Mouse (Mus musculus) liver, adult 2 months (tissue): ENCODE data around the gene Tnfrsf26. TPM values are rescaled to one million over a fixed set of nuclear protein-coding genes. Genes with fewer than 3 reads are reported as not detected.
A peak's percentile ranks its signal among the peaks of the same experiment; 100 is the strongest.

Experiments
- DNase-seq: peaks from one replicate; pipeline ENCODE4 v3.0.0-alpha.2; 2011; ENCODE audit warnings: low read depth, low spot score; ENCODE audit errors: extremely low read depth
- H3K27ac ChIP-seq: fragments of 200-500 bp; replicated peaks from 2 replicates; pipeline ENCODE4 v1.5.1; 2012; ENCODE audit warnings: low read depth, mild to moderate bottlenecking, control low read depth, inconsistent platforms, low read length; ENCODE audit not compliant: insufficient read depth
- H3K27me3 ChIP-seq: fragments of 200-500 bp; 2 replicates; pipeline ENCODE4 v1.6.1; 2012; ENCODE audit warnings: mild to moderate bottlenecking, moderate library complexity, low read length, inconsistent platforms; ENCODE audit not compliant: control insufficient read depth, insufficient read depth
- H3K36me3 ChIP-seq: fragments of 200-500 bp; 2 replicates; pipeline ENCODE4 v1.6.1; 2012; ENCODE audit warnings: low read length, inconsistent platforms; ENCODE audit not compliant: control insufficient read depth, insufficient read depth
- H3K4me1 ChIP-seq: fragments of 200-500 bp; 2 replicates; pipeline ENCODE4 v1.6.1; 2011; ENCODE audit warnings: low read length; ENCODE audit not compliant: control insufficient read depth, insufficient read depth
- H3K4me3 ChIP-seq: fragments of 200-500 bp; 2 replicates; pipeline ENCODE4 v1.5.1; 2011; ENCODE audit warnings: low read depth, mild to moderate bottlenecking, control low read depth, low read length, moderate library complexity; ENCODE audit not compliant: insufficient read depth
- H3K79me2 ChIP-seq: fragments of 200-500 bp; 2 replicates; pipeline ENCODE4 v1.6.1; 2012; ENCODE audit warnings: inconsistent platforms, mild to moderate bottlenecking, low read length, moderate library complexity; ENCODE audit not compliant: control insufficient read depth, insufficient read depth
- H3K9ac ChIP-seq: fragments of 200-500 bp; 2 replicates; pipeline ENCODE4 v1.6.1; 2012; ENCODE audit warnings: low read depth, mild to moderate bottlenecking, control low read depth, inconsistent platforms, low read length
- CTCF ChIP-seq: fragments of 200-500 bp; IDR thresholded peaks from 2 replicates; pipeline ENCODE4 v1.5.1; 2011; ENCODE audit warnings: low read depth, low read length, control low read depth
- POLR2A ChIP-seq: fragments of 200-500 bp; IDR thresholded peaks from 2 replicates; pipeline ENCODE4 v1.6.1; 2011; ENCODE audit warnings: low read length, control low read depth; ENCODE audit not compliant: insufficient read depth; ENCODE audit errors: extremely low read depth
- WGBS: fragments of 180-500 bp; shearing (Covaris S2); methylation state at CpG from one replicate; pipeline ENCODE4 v1.1.7; 2018; 5-methylcytosine and 5-hydroxymethylcytosine counted together
- polyA plus RNA-seq: library from polyadenylated mRNA; depleted of rRNA; stranded (reverse); fragments of >200 nt; gene quantifications from 2 replicates; pipeline ENCODE4 v1.2.3, GENCODE M21; 2012
- total RNA-seq: library from RNA; depleted of rRNA; stranded (reverse); fragments of >200 nt; gene quantifications from 2 replicates; pipeline ENCODE4 v1.2.3, GENCODE M21; 2014

The Tnfrsf26 gene
- total and polyA plus RNA-seq, 2 experiments: 0.26 to 0.37 TPM

DNA sequence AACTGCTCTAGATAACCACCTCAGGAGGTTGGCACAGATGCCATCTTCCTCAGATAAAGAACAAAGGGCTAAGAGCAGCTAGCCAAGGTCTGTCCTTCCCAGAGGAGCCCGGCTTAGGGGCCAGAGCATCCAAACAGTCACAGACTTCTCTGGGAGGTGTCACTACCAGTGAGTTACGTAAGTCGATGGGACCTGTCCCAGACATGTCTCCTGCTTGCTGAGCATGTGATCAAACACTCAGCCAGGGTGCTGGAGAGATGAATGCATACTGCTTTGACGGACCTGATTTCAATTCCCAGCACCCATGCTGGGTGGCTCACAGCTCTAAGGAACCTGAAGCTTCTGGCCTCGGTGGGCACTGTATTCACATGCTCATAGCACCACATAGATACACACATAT, 40.9 kb downstream of the Tnfrsf26 start:
- no peak for TF ChIP-seq CTCF
- TF ChIP-seq POLR2A: no peak
- H3K27ac ChIP-seq: no peak overlapping the region
- H3K4me1 ChIP-seq: no peaks in the 10 kb centered on the region
- no peak overlapping the region for H3K4me3 ChIP-seq
- WGBS: 46% methylated on average over 5 of the region's 5 CpGs
- no peaks in the 10 kb centered on the region for H3K27me3 ChIP-seq
- peak; percentile 64 for DNase-seq
- 0 out of 2 replicates have a peak, but pooled peaks cover 2% of the 10 kb centered on the region for H3K79me2 ChIP-seq
- H3K9ac ChIP-seq: no peak overlapping the region
- peaks cover 22% of the 10 kb centered on the region for H3K36me3 ChIP-seq

DNA sequence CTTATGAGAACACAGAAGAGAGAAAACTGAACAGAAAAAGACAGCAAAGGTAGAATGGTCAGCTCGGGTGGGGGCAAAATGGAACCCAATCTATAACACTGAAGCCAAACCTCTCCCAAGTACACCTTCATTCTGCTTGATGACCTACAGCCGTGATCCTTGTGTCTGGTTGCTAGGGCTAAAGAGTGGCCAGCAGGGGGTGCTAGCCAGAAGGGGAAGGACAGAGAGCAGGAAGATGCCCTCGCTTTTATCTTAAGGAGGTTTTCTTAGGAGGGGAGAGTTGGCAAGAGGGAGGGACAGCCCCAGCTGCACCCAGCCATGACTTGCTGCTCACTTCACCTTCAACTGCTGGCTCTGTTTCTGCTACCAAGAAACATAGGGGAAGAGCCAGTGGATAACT, 44.6 kb downstream of the Tnfrsf26 start:
- 52% methylated on average over 3 of the region's 3 CpGs for WGBS
- DNase-seq: peak; percentile 32
- Histone ChIP-seq H3K27me3 (no peaks in the 10 kb centered on the region), H3K79me2 (no peaks in the 10 kb centered on the region), H3K9ac (no peak overlapping the region), H3K36me3 (peaks cover 38% of the 10 kb centered on the region), H3K4me3 (no peak overlapping the region), H3K27ac (no peak overlapping the region), H3K4me1 (no peaks in the 10 kb centered on the region)
- TF ChIP-seq POLR2A (no peak), CTCF (peak; percentile 88)

DNA sequence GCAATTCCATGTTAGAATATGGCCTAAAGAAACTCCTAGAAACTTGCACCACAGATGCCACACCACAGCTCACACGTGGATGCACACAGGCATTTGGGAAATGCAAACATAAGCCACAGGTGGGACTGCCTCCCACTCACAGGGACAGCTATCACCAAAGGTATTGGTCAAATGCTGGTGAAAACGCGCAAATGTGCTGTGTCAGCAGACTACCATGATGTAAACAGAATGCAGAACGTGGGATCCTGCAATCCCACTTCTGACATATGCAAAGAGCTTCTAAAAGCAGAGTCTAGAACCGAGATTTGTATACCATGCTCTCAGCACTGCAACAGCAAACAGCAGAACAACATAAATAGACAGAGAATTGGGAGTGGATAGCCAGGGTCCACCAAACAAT, 45.5 kb downstream of the Tnfrsf26 start:
- DNase-seq: no peak
- H3K79me2 ChIP-seq: no peaks in the 10 kb centered on the region
- H3K36me3 ChIP-seq: peaks cover 44% of the 10 kb centered on the region
- H3K9ac ChIP-seq: no peak overlapping the region
- H3K27ac ChIP-seq: no peak overlapping the region
- no peaks in the 10 kb centered on the region for H3K27me3 ChIP-seq
- H3K4me1 ChIP-seq: no peaks in the 10 kb centered on the region
- no peak overlapping the region for H3K4me3 ChIP-seq
- WGBS: 84% methylated on average over 5 of the region's 5 CpGs
- TF ChIP-seq CTCF (no peak), POLR2A (no peak)

DNA sequence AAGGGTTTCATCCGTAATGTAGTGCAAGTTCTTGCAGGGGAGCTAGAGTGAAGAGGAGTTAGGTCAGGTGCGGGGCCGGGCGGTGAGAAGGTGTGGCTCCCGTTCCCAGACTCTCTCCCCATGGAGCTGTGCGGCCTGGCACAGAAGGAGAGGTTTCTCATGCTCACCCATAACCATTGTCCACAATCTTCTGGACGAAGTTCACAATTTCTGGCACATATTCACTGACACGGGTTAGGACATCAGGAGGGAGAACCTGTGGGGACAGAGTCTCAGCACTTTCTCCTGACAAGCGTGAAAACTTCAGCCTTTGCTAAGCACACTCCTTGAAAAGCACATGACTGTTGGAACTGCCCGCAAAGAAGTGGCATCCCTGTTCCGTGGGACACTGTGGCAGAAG, 52.8 kb downstream of the Tnfrsf26 start:
- WGBS: 83% methylated on average over 11 of the region's 11 CpGs
- DNase-seq: peak; percentile 57
- Histone ChIP-seq H3K4me1 (no peaks in the 10 kb centered on the region), H3K27ac (no peak overlapping the region), H3K36me3 (peaks cover 37% of the 10 kb centered on the region), H3K79me2 (no peaks in the 10 kb centered on the region), H3K27me3 (no peaks in the 10 kb centered on the region), H3K4me3 (no peak overlapping the region), H3K9ac (no peak overlapping the region)
- TF ChIP-seq CTCF (no peak), POLR2A (no peak)

DNA sequence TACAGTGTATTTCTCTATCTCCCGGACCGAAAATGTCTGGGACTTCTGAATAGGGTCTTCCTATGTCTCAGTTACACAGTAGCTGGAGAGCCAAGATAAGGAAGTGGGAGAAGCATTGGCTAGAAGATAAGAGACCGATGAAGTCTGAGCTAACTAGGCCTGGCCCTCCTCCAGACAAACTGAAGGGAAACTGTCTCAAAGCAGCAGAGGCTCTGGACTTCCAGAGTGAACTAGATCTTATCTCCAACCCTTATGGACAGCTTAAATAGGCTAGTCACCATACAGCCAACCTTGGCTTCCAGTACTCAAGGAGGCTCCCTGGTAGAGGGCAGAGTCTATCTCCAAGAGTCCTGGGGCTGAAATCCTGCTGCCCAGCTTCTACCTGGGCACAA, 62.9 kb downstream of the Tnfrsf26 start:
- no peaks in the 10 kb centered on the region for H3K4me1 ChIP-seq
- no peak overlapping the region for H3K27ac ChIP-seq
- peaks cover 58% of the 10 kb centered on the region for H3K36me3 ChIP-seq
- DNase-seq: no peak
- TF ChIP-seq POLR2A: no peak
- no peak for TF ChIP-seq CTCF
- H3K9ac ChIP-seq: no peak overlapping the region
- no peak overlapping the region for H3K4me3 ChIP-seq
- 72% methylated on average over 3 of the region's 3 CpGs for WGBS
- H3K27me3 ChIP-seq: no peaks in the 10 kb centered on the region
- no peaks in the 10 kb centered on the region for H3K79me2 ChIP-seq

DNA sequence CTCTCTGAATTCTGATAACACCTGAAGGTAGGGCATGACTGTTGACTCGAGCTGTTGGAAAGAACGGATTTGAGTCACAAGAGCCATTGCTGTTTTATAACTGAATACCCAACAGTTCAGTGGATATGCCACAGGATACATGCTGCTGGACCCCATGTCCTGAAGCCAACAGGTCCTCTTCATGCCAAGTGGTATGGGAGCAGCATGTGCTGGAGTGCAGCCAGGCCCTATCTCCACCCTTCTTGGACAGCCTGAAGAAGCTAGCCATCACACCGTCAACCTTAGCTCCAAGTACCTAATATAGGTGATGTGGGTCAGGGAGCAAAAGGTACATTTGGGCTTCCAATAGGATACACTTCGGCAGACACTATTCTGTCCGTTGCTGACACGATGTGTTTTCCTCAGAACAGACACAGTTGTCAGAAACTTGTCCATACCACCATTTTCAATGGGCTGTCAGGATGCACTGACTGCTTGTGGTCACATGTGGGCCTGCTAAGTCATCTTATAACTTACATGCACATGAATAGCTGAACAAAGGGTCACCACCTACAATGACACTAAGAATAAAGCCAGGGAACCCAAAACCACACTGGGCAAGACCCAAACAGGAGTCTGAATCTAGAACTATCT, 63.4 kb downstream of the Tnfrsf26 start:
- TF ChIP-seq CTCF (no peak), POLR2A (no peak)
- DNase-seq: no peak
- WGBS: 93% methylated on average over 6 of the region's 6 CpGs
- Histone ChIP-seq H3K9ac (no peak overlapping the region), H3K27ac (no peak overlapping the region), H3K79me2 (no peaks in the 10 kb centered on the region), H3K4me3 (no peak overlapping the region), H3K27me3 (no peaks in the 10 kb centered on the region), H3K4me1 (no peaks in the 10 kb centered on the region), H3K36me3 (peaks cover 58% of the 10 kb centered on the region)
